8 mouse cellular contexts compared by ENCODE assay signal in the genomic region with DNA sequence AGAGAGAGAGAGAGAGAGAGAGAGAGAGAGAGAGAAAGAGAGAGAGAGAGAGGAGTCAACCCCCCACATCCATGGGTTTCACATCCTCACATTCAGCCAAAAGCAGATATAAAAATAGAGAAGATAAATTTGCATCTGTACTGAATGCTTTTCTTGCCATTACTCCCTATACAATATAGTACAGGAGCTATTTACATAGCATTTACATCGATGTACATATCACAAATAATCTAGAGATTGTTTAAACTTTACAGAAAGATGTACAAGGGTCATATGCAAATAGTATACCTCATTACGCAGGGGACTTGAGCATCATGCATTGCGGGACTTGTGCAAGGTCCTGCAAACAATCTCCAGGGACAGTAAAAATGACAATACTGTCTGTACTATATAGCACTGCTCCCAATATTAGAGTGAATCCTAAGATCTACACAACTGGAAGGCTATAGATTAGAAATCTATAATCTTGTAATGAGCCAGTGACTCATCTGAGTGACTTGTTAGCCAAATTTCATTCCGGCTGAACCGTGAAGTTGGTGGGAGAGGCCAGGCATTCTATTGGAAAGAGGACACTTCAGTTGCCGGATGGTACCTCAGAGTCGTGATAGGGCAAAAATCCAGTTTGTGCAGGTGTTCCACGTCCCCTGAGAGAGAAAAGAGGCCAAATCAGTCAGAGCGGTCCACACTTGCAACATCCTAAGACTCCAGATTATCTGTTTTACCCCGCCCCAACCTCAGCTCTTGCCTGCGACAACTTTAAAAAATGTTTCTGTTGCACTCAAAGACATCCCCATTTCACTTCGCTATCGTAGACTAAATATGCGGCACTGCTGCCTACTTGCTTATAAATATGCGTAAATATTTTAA. TPM values are rescaled to one million over a fixed set of nuclear protein-coding genes. Genes with fewer than 3 reads are reported as not detected.
DNase-seq lines count a peak whose midpoint lies in the region; ATAC-seq lines count a peak whose summit lies in the region.

No protein-coding gene starts in this region.

- DNase-seq in heart, embryonic 10.5 days (ENCODE audit: low spot score), result no peak
- no peak for DNase-seq in heart, postnatal 36 days
- DNase-seq in ES-CJ7 (ENCODE audit: low read depth, low spot score), result peak; percentile 28
- DNase-seq in adrenal gland, postnatal 14 days, result no peak
- DNase-seq in right cerebral cortex, adult 18-20 months, result no peak

- peak overlapping the region; percentile 72 for H3K4me3 ChIP-seq in heart, embryonic 10.5 days
- H3K4me3 ChIP-seq in forebrain, embryonic 15.5 days, result peak overlapping the region; percentile 63
- H3K4me3 ChIP-seq in liver, embryonic 12.5 days, result peak overlapping the region; percentile 80
- H3K4me3 ChIP-seq in stomach, embryonic 16.5 days (replicated peaks; ENCODE audit: low read length), result peak overlapping the region; percentile 80

- intact Hi-C loops in heart, postnatal 36 days (cut with DNase I), result no loop called here

- H3K27ac ChIP-seq in heart, embryonic 10.5 days, result peak overlapping the region; percentile 99
- H3K27ac ChIP-seq in forebrain, embryonic 15.5 days (replicated peaks), result peak overlapping the region; percentile 100
- H3K27ac ChIP-seq in liver, embryonic 12.5 days, result peak overlapping the region; percentile 100
- peak overlapping the region; percentile 100 for H3K27ac ChIP-seq in stomach, embryonic 16.5 days (ENCODE audit: low read length)

- H3K9ac ChIP-seq in forebrain, embryonic 15.5 days (replicated peaks), result peak overlapping the region; percentile 83
- H3K9ac ChIP-seq in liver, embryonic 12.5 days, result peak overlapping the region; percentile 91
- peak overlapping the region; percentile 91 for H3K9ac ChIP-seq in stomach, embryonic 16.5 days (ENCODE audit: low read length)

- WGBS in heart, embryonic 10.5 days, result 58% methylated on average over 15 of the region's 15 CpGs
- 53% methylated on average over 15 of the region's 15 CpGs for WGBS in forebrain, embryonic 15.5 days
- 42% methylated on average over 15 of the region's 15 CpGs for WGBS in liver, embryonic 12.5 days (ENCODE audit: insufficient replicate concordance)
- WGBS in stomach, embryonic 16.5 days, result 36% methylated on average over 15 of the region's 15 CpGs

- H3K27me3 ChIP-seq in heart, embryonic 10.5 days (ENCODE audit: insufficient read depth, poor library complexity, severe bottlenecking), result no peaks in the 10 kb centered on the region
- no peaks in the 10 kb centered on the region for H3K27me3 ChIP-seq in forebrain, embryonic 15.5 days
- no peaks in the 10 kb centered on the region for H3K27me3 ChIP-seq in liver, embryonic 12.5 days (replicated peaks)
- H3K27me3 ChIP-seq in stomach, embryonic 16.5 days (ENCODE audit: control insufficient read depth, insufficient read depth, low read length), result no peaks in the 10 kb centered on the region

- no peak for ATAC-seq in forebrain, embryonic 15.5 days (replicated peaks)
- ATAC-seq in liver, embryonic 12.5 days, result no peak
- no peak for ATAC-seq in stomach, embryonic 16.5 days (ENCODE audit: insufficient read depth, low FRiP score)

- peak overlapping the region; percentile 66 for H3K4me2 ChIP-seq in forebrain, embryonic 15.5 days (replicated peaks)
- peak overlapping the region; percentile 91 for H3K4me2 ChIP-seq in liver, embryonic 12.5 days
- peak overlapping the region; percentile 76 for H3K4me2 ChIP-seq in stomach, embryonic 16.5 days (ENCODE audit: low read depth, low read length)

- H3K36me3 ChIP-seq in heart, embryonic 10.5 days, result no peaks in the 10 kb centered on the region
- H3K36me3 ChIP-seq in forebrain, embryonic 15.5 days, result no peaks in the 10 kb centered on the region
- H3K36me3 ChIP-seq in liver, embryonic 12.5 days, result no peaks in the 10 kb centered on the region
- no peaks in the 10 kb centered on the region for H3K36me3 ChIP-seq in stomach, embryonic 16.5 days (ENCODE audit: control insufficient read depth, insufficient read depth, low read length)

- peaks cover 8% of the 10 kb centered on the region for H3K4me1 ChIP-seq in heart, embryonic 10.5 days
- H3K4me1 ChIP-seq in forebrain, embryonic 15.5 days, result peaks cover 24% of the 10 kb centered on the region
- H3K4me1 ChIP-seq in liver, embryonic 12.5 days, result peaks cover 25% of the 10 kb centered on the region
- H3K4me1 ChIP-seq in stomach, embryonic 16.5 days (ENCODE audit: control insufficient read depth, insufficient read depth, low read length), result peaks cover 8% of the 10 kb centered on the region; the same call in 1 of the 2 replicates

- H3K9me3 ChIP-seq in heart, embryonic 10.5 days, result no peaks in the 10 kb centered on the region
- no peaks in the 10 kb centered on the region for H3K9me3 ChIP-seq in forebrain, embryonic 15.5 days
- H3K9me3 ChIP-seq in liver, embryonic 12.5 days (replicated peaks), result no peaks in the 10 kb centered on the region
- no peaks in the 10 kb centered on the region for H3K9me3 ChIP-seq in stomach, embryonic 16.5 days (replicated peaks; ENCODE audit: control insufficient read depth, low read length)

RNA-seq across cellular contexts. Expression of gene Gpr19, which starts 1.6 kb away (rescaled TPM):
- 9.0 and 11.8 TPM in 2 replicates for polyA plus RNA-seq in heart, embryonic 10.5 days (2016; fragmentation: Nextera tagmentation; extraction: Ambion mirVana)
- total RNA-seq in heart, postnatal 36 days (2021), result 1 to 10 TPM; 4.4 to 5.2 TPM
- polyA plus RNA-seq in forebrain, embryonic 15.5 days (2015; fragmentation: Nextera tagmentation; extraction: Ambion mirVana), result 47.7 and 48.1 TPM in 2 replicates
- polyA plus RNA-seq in liver, embryonic 12.5 days (2016; fragmentation: Nextera tagmentation; extraction: Ambion mirVana), result 7.1 and 8.4 TPM in 2 replicates
- polyA plus RNA-seq in stomach, embryonic 16.5 days (2015; fragmentation: Nextera tagmentation; extraction: Ambion mirVana), result 9.7 and 10.5 TPM in 2 replicates
- 10.0 and 11.8 TPM in 2 replicates for total RNA-seq in adrenal gland, postnatal 14 days (2021)

RNA-seq across cellular contexts. Expression of gene Cdkn1b, which starts 23.4 kb away (rescaled TPM):
- polyA plus RNA-seq in heart, embryonic 10.5 days (2016; fragmentation: Nextera tagmentation; extraction: Ambion mirVana), result 11.0 and 12.0 TPM in 2 replicates
- 10 to 100 TPM; 50.9 to 53.6 TPM for total RNA-seq in heart, postnatal 36 days (2021)
- 52.4 and 55.1 TPM in 2 replicates for polyA plus RNA-seq in forebrain, embryonic 15.5 days (2015; fragmentation: Nextera tagmentation; extraction: Ambion mirVana)
- polyA plus RNA-seq in liver, embryonic 12.5 days (2016; fragmentation: Nextera tagmentation; extraction: Ambion mirVana), result 9.5 and 9.9 TPM in 2 replicates
- 15.5 and 17.7 TPM in 2 replicates for polyA plus RNA-seq in stomach, embryonic 16.5 days (2015; fragmentation: Nextera tagmentation; extraction: Ambion mirVana)
- 42.8 and 48.0 TPM in 2 replicates for total RNA-seq in adrenal gland, postnatal 14 days (2021)
